Mouse (Mus musculus): ENCODE results near the gene Ulk2. TPM values are rescaled to one million over a fixed set of nuclear protein-coding genes. Genes with fewer than 3 reads are reported as not detected.

The Ulk2 gene
- polyA plus RNA-seq, 1 experiment, result 70.1 TPM

GRCm38 (mm10) chr11:61761584-61762407 lies 93.1 kb downstream of the Ulk2 start, which contains the start of gene Prpsap2:
TSS of gene Prpsap2 (minus strand) at chr11:61762088.
- peak; percentile 45 for DNase-seq (ENCODE audit: low read depth)

GRCm38 (mm10) chr11:61760518-61760917 lies 94.4 kb downstream of the Ulk2 start:
- no peak for DNase-seq (ENCODE audit: low read depth)

- no peak for DNase-seq (ENCODE audit: low read depth)
Observed at GRCm38 (mm10) chr11:61757151-61757550, 97.7 kb downstream of the Ulk2 start.

- DNase-seq (ENCODE audit: low read depth), result no peak
Observed at GRCm38 (mm10) chr11:61751612-61752011, 103.3 kb downstream of the Ulk2 start.

GRCm38 (mm10) chr11:61747161-61747560 lies 107.7 kb downstream of the Ulk2 start:
- no peak for DNase-seq (ENCODE audit: low read depth)

GRCm38 (mm10) chr11:61745781-61746180 lies 109.1 kb downstream of the Ulk2 start:
- no peak for DNase-seq (ENCODE audit: low read depth)

- DNase-seq (ENCODE audit: low read depth), result no peak
Observed at GRCm38 (mm10) chr11:61744460-61744859, 110.4 kb downstream of the Ulk2 start.

GRCm38 (mm10) chr11:61743768-61744167 lies 111.1 kb downstream of the Ulk2 start:
- no peak for DNase-seq (ENCODE audit: low read depth)

GRCm38 (mm10) chr11:61740500-61740899 lies 114.4 kb downstream of the Ulk2 start:
- no peak for DNase-seq (ENCODE audit: low read depth)

GRCm38 (mm10) chr11:61737290-61737689 lies 117.6 kb downstream of the Ulk2 start:
- DNase-seq (ENCODE audit: low read depth), result no peak

GRCm38 (mm10) chr11:61732672-61733071 lies 122.2 kb downstream of the Ulk2 start:
- DNase-seq (ENCODE audit: low read depth), result no peak

- no peak for DNase-seq (ENCODE audit: low read depth)
Observed at GRCm38 (mm10) chr11:61728037-61728436, 126.8 kb downstream of the Ulk2 start.

Other genes with a start within 250 kb of the Ulk2 start
- gene Grap, start 201.8 kb downstream of the Ulk2 start, polyA plus RNA-seq (2012; rRNA removed), result 12.1 and 13.6 TPM in 2 replicates
- gene Fam83g, start 171.0 kb downstream of the Ulk2 start, polyA plus RNA-seq (2012; rRNA removed), result 2.6 and 3.7 TPM in 2 replicates
- gene Slc5a10, start 134.2 kb downstream of the Ulk2 start, polyA plus RNA-seq (2012; rRNA removed), result 0.09 and 0.14 TPM in 2 replicates
- 23.9 and 24.1 TPM in 2 replicates for gene Prpsap2, start 93.0 kb downstream of the Ulk2 start, polyA plus RNA-seq (2012; rRNA removed)
- gene Akap10, start 75.2 kb upstream of the Ulk2 start, polyA plus RNA-seq (2012; rRNA removed), result 12.7 and 13.3 TPM in 2 replicates
- 3.0 TPM in 2 replicates for gene Specc1, start 101.7 kb upstream of the Ulk2 start, polyA plus RNA-seq (2012; rRNA removed)

All from gonadal fat pad, adult 2 months (tissue).